Mouse (Mus musculus): ENCODE data around the gene Gucy2d. TPM values are rescaled to one million over a fixed set of nuclear protein-coding genes. Genes with fewer than 3 reads are reported as not detected.

Gene Gucy2d
- polyA plus RNA-seq, 1 experiment from 2014 or later = 0.10 TPM

GRCm38 (mm10) chr7:98469089-98469488 is 28.9 kb downstream of the Gucy2d start:
- Histone ChIP-seq H3K9me3 (replicated peaks; ENCODE audit: control insufficient read depth, low read length) (no peaks in the 10 kb centered on the region), H3K27me3 (replicated peaks; ENCODE audit: control insufficient read depth, insufficient read depth, low read length) (no peaks in the 10 kb centered on the region), H3K4me1 (ENCODE audit: control insufficient read depth, insufficient read depth, low read length) (no peaks in the 10 kb centered on the region), H3K36me3 (ENCODE audit: control insufficient read depth, insufficient read depth, low read length) (no peaks in the 10 kb centered on the region), H3K27ac (ENCODE audit: low read depth, low read length) (no peak overlapping the region), H3K4me2 (ENCODE audit: low read length) (no peak overlapping the region), H3K9ac (ENCODE audit: low read length) (no peak overlapping the region), H3K4me3 (ENCODE audit: low read depth, low read length) (no peak overlapping the region)
- no peak for DNase-seq (ENCODE audit: low spot score)
- ATAC-seq = no peak
- WGBS = 80% methylated on average over 3 of the region's 3 CpGs

- no peaks in the 10 kb centered on the region for H3K27me3 ChIP-seq (replicated peaks; ENCODE audit: control insufficient read depth, insufficient read depth, low read length)
- H3K9ac ChIP-seq (ENCODE audit: low read length) = no peak overlapping the region
- no peak overlapping the region for H3K27ac ChIP-seq (ENCODE audit: low read depth, low read length)
- no peak overlapping the region for H3K4me2 ChIP-seq (ENCODE audit: low read length)
- WGBS = 91% methylated on average over 2 of the region's 2 CpGs
- ATAC-seq (no peak), DNase-seq (ENCODE audit: low spot score) (no peak)
- no peaks in the 10 kb centered on the region for H3K9me3 ChIP-seq (replicated peaks; ENCODE audit: control insufficient read depth, low read length)
- no peak overlapping the region for H3K4me3 ChIP-seq (ENCODE audit: low read depth, low read length)
- H3K36me3 ChIP-seq (ENCODE audit: control insufficient read depth, insufficient read depth, low read length) = no peaks in the 10 kb centered on the region
- no peaks in the 10 kb centered on the region for H3K4me1 ChIP-seq (ENCODE audit: control insufficient read depth, insufficient read depth, low read length)
Observed at GRCm38 (mm10) chr7:98472529-98472928, 32.3 kb downstream of the Gucy2d start.

- Histone ChIP-seq H3K4me3 (ENCODE audit: low read depth, low read length) (no peak overlapping the region), H3K27me3 (replicated peaks; ENCODE audit: control insufficient read depth, insufficient read depth, low read length) (no peaks in the 10 kb centered on the region), H3K27ac (ENCODE audit: low read depth, low read length) (no peak overlapping the region), H3K9ac (ENCODE audit: low read length) (no peak overlapping the region), H3K4me1 (ENCODE audit: control insufficient read depth, insufficient read depth, low read length) (no peaks in the 10 kb centered on the region), H3K36me3 (ENCODE audit: control insufficient read depth, insufficient read depth, low read length) (no peaks in the 10 kb centered on the region), H3K9me3 (replicated peaks; ENCODE audit: control insufficient read depth, low read length) (no peaks in the 10 kb centered on the region), H3K4me2 (ENCODE audit: low read length) (no peak overlapping the region)
- 79% methylated on average over 1 of the region's 1 CpGs for WGBS
- no peak for ATAC-seq
- no peak for DNase-seq (ENCODE audit: low spot score)
Observed at GRCm38 (mm10) chr7:98474558-98474957, 34.3 kb downstream of the Gucy2d start.

GRCm38 (mm10) chr7:98477153-98477552 is 36.9 kb downstream of the Gucy2d start:
- DNase-seq (ENCODE audit: low spot score) (no peak), ATAC-seq (no peak)
- no peak overlapping the region for H3K4me2 ChIP-seq (ENCODE audit: low read length)
- H3K36me3 ChIP-seq (ENCODE audit: control insufficient read depth, insufficient read depth, low read length) = no peaks in the 10 kb centered on the region
- no peak overlapping the region for H3K27ac ChIP-seq (ENCODE audit: low read depth, low read length)
- H3K9me3 ChIP-seq (replicated peaks; ENCODE audit: control insufficient read depth, low read length) = no peaks in the 10 kb centered on the region
- no peaks in the 10 kb centered on the region for H3K4me1 ChIP-seq (ENCODE audit: control insufficient read depth, insufficient read depth, low read length)
- H3K27me3 ChIP-seq (replicated peaks; ENCODE audit: control insufficient read depth, insufficient read depth, low read length) = no peaks in the 10 kb centered on the region
- H3K4me3 ChIP-seq (ENCODE audit: low read depth, low read length) = no peak overlapping the region
- no peak overlapping the region for H3K9ac ChIP-seq (ENCODE audit: low read length)
- WGBS = 86% methylated on average over 4 of the region's 4 CpGs

- Histone ChIP-seq H3K27ac (ENCODE audit: low read depth, low read length) (no peak overlapping the region), H3K9ac (ENCODE audit: low read length) (no peak overlapping the region), H3K9me3 (replicated peaks; ENCODE audit: control insufficient read depth, low read length) (no peaks in the 10 kb centered on the region), H3K36me3 (ENCODE audit: control insufficient read depth, insufficient read depth, low read length) (no peaks in the 10 kb centered on the region), H3K4me2 (ENCODE audit: low read length) (no peak overlapping the region), H3K4me1 (ENCODE audit: control insufficient read depth, insufficient read depth, low read length) (no peaks in the 10 kb centered on the region), H3K27me3 (replicated peaks; ENCODE audit: control insufficient read depth, insufficient read depth, low read length) (no peaks in the 10 kb centered on the region), H3K4me3 (ENCODE audit: low read depth, low read length) (no peak overlapping the region)
- ATAC-seq = no peak
- 84% methylated on average over 1 of the region's 1 CpGs for WGBS
- DNase-seq (ENCODE audit: low spot score) = no peak
Observed at GRCm38 (mm10) chr7:98480481-98480880, 40.3 kb downstream of the Gucy2d start.

GRCm38 (mm10) chr7:98481066-98481734 is 41.0 kb downstream of the Gucy2d start:
- H3K4me1 ChIP-seq (ENCODE audit: control insufficient read depth, insufficient read depth, low read length) = no peaks in the 10 kb centered on the region

GRCm38 (mm10) chr7:98481861-98482260 is 41.6 kb downstream of the Gucy2d start:
- ATAC-seq = no peak
- Histone ChIP-seq H3K9ac (ENCODE audit: low read length) (no peak overlapping the region), H3K27me3 (replicated peaks; ENCODE audit: control insufficient read depth, insufficient read depth, low read length) (no peaks in the 10 kb centered on the region), H3K27ac (ENCODE audit: low read depth, low read length) (no peak overlapping the region), H3K4me2 (ENCODE audit: low read length) (no peak overlapping the region), H3K4me3 (ENCODE audit: low read depth, low read length) (no peak overlapping the region), H3K4me1 (ENCODE audit: control insufficient read depth, insufficient read depth, low read length) (no peaks in the 10 kb centered on the region), H3K36me3 (ENCODE audit: control insufficient read depth, insufficient read depth, low read length) (no peaks in the 10 kb centered on the region), H3K9me3 (replicated peaks; ENCODE audit: control insufficient read depth, low read length) (no peaks in the 10 kb centered on the region)
- WGBS = 79% methylated on average over 8 of the region's 8 CpGs
- no peak for DNase-seq (ENCODE audit: low spot score)

More at GRCm38 (mm10) chr7:98481066-98481734, 41.0 kb downstream of the Gucy2d start:
- no peak overlapping the region for H3K27ac ChIP-seq (ENCODE audit: low read depth, low read length)
- no peaks in the 10 kb centered on the region for H3K36me3 ChIP-seq (ENCODE audit: control insufficient read depth, insufficient read depth, low read length)
- 19% methylated on average over 9 of the region's 9 CpGs for WGBS
- peak; percentile 86 for DNase-seq (ENCODE audit: low spot score)
- H3K9ac ChIP-seq (ENCODE audit: low read length) = no peak overlapping the region
- H3K9me3 ChIP-seq (replicated peaks; ENCODE audit: control insufficient read depth, low read length) = no peaks in the 10 kb centered on the region
- peak; percentile 80 for ATAC-seq
- no peak overlapping the region for H3K4me3 ChIP-seq (ENCODE audit: low read depth, low read length)
- no peaks in the 10 kb centered on the region for H3K27me3 ChIP-seq (replicated peaks; ENCODE audit: control insufficient read depth, insufficient read depth, low read length)
- no peak overlapping the region for H3K4me2 ChIP-seq (ENCODE audit: low read length)

- Histone ChIP-seq H3K27ac (ENCODE audit: low read depth, low read length) (no peak overlapping the region), H3K27me3 (replicated peaks; ENCODE audit: control insufficient read depth, insufficient read depth, low read length) (no peaks in the 10 kb centered on the region), H3K9ac (ENCODE audit: low read length) (0 out of 2 replicates have a peak overlapping the region, but pooled peaks have one; percentile 1), H3K4me3 (ENCODE audit: low read depth, low read length) (no peak overlapping the region), H3K36me3 (ENCODE audit: control insufficient read depth, insufficient read depth, low read length) (no peaks in the 10 kb centered on the region), H3K9me3 (replicated peaks; ENCODE audit: control insufficient read depth, low read length) (no peaks in the 10 kb centered on the region), H3K4me1 (ENCODE audit: control insufficient read depth, insufficient read depth, low read length) (no peaks in the 10 kb centered on the region), H3K4me2 (ENCODE audit: low read length) (no peak overlapping the region)
- WGBS = 55% methylated on average over 12 of the region's 12 CpGs
- DNase-seq (ENCODE audit: low spot score) (no peak), ATAC-seq (no peak)
Observed at GRCm38 (mm10) chr7:98482551-98483267, 42.5 kb downstream of the Gucy2d start.

GRCm38 (mm10) chr7:98483268-98483607 is 43.0 kb downstream of the Gucy2d start:
- no peaks in the 10 kb centered on the region for H3K36me3 ChIP-seq (ENCODE audit: control insufficient read depth, insufficient read depth, low read length)
- DNase-seq (ENCODE audit: low spot score) (no peak), ATAC-seq (no peak)
- H3K4me2 ChIP-seq (ENCODE audit: low read length) = no peak overlapping the region
- WGBS = 46% methylated on average over 8 of the region's 8 CpGs
- no peaks in the 10 kb centered on the region for H3K9me3 ChIP-seq (replicated peaks; ENCODE audit: control insufficient read depth, low read length)
- no peak overlapping the region for H3K27ac ChIP-seq (ENCODE audit: low read depth, low read length)
- H3K4me1 ChIP-seq (ENCODE audit: control insufficient read depth, insufficient read depth, low read length) = no peaks in the 10 kb centered on the region
- no peaks in the 10 kb centered on the region for H3K27me3 ChIP-seq (replicated peaks; ENCODE audit: control insufficient read depth, insufficient read depth, low read length)
- H3K9ac ChIP-seq (ENCODE audit: low read length) = no peak overlapping the region
- H3K4me3 ChIP-seq (ENCODE audit: low read depth, low read length) = no peak overlapping the region

Measured in forebrain, embryonic 14.5 days (tissue).